Mouse (Mus musculus) Patski (cell line): ENCODE measurements at regions not wholly inside any gene's neighbourhood (a gene's known extent, or its start where the extent isn't known, plus 50 kb on each side); places are given as distances from the start of the nearest gene placed in this dataset.

ENCODE experiments used
- ATAC-seq: fragments of 100-300 bp; one replicate; pipeline ENCODE4 v1.8.0; 2021
- CTCF ChIA-PET: fragments of 350-600 bp; sonication (Branson Sonifier 250); formaldehyde crosslinking; loops from one replicate; lab custom pipeline; 2022; ENCODE audit warnings: inconsistent platforms; lab: Charles Lee
- POLR2A ChIA-PET: fragments of 350-600 bp; sonication (Branson Sonifier 250); formaldehyde crosslinking; loops from one replicate; lab custom pipeline; 2022; ENCODE audit warnings: antibody characterized with exemption, inconsistent platforms; lab: Charles Lee
- DNase-seq: peaks from one replicate; pipeline ENCODE4 v3.0.0-alpha.2; 2011; ENCODE audit warnings: low read depth, low spot score
- H3K27me3 ChIP-seq: fragments of 371-371 bp; one replicate; pipeline ENCODE4 v1.5.1; 2021
- CTCF ChIP-seq: fragments of 100-300 bp; IDR thresholded peaks from one replicate; pipeline ENCODE4 v1.5.1; 2021
- in situ Hi-C: fragments of 300-500 bp; cut with MboI; formaldehyde crosslinking; loops from 3 replicates; pipeline ENCODE4 v1.11.1; 2018; ENCODE audit warnings: low pct_unique_long_range_greater_than_20kb, mixed read lengths

DNA sequence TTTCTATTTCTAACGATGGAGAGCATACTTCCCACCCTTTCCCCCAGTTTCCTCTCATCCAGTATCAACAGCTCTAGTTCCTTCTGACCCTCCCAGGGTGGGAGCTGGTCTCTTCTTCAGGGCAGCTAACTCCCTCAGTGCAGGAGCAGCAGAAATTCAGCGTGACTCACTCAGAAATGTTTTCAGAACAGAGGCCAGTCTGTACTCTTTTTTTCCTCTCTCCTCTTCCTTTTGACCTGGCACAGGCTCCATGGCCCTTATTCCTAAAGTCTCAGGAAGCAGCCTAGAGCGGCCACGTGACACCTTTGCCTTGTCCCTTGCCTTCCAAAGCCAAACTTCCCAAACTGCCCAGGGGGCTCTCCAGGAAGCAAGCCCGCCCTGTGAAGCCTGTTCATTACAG lies 55.4 kb downstream of the Pja1 start:
- no peak for TF ChIP-seq CTCF
- ATAC-seq = no peak
- ChIA-PET CTCF (interaction anchor here (1.2 kb wide), 1 partner anchor 107 kb away, joined by 3 read pairs; no protein-coding TSS in a partner anchor), POLR2A (interaction anchor here (1.1 kb wide), 1 partner anchor 279 kb away, joined by 7 read pairs; no protein-coding TSS in a partner anchor)
- in situ Hi-C loops = loop anchor here (25.0 kb wide), 1 partner anchor 278 kb away; the partner anchor contains the start of gene Efnb1
- DNase-seq = no peak
- no peaks in the 10 kb centered on the region for H3K27me3 ChIP-seq

DNA sequence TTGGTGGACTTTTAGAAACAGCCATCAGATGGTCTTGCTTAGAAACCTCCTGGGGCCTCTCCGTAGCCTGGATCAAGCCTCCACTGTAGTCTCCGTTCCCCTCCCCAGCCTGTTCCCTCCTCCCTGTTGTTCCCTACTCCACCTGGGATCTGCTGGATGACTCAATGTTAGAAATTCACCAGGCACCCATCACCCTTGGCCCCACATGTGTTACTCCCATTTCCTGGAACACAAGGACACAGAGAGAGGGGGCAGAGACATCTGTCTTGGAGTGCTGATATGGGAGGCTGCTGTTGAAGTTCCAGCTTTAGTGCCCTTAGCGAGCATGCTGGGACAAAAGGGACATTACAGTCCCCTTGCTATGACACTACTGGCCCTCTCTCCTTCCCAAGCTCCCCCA lies 60.1 kb downstream of the Pja1 start:
- DNase-seq (no peak), ATAC-seq (no peak)
- in situ Hi-C loops = loop anchor here (25.0 kb wide), 1 partner anchor 274 kb away; the partner anchor contains the start of gene Efnb1
- peaks cover 6% of the 10 kb centered on the region for H3K27me3 ChIP-seq
- ChIA-PET POLR2A (no interaction called here), CTCF (interaction anchor here (1.4 kb wide), 1 partner anchor 20 kb away, joined by 3 read pairs; no protein-coding TSS in a partner anchor)
- no peak for TF ChIP-seq CTCF

DNA sequence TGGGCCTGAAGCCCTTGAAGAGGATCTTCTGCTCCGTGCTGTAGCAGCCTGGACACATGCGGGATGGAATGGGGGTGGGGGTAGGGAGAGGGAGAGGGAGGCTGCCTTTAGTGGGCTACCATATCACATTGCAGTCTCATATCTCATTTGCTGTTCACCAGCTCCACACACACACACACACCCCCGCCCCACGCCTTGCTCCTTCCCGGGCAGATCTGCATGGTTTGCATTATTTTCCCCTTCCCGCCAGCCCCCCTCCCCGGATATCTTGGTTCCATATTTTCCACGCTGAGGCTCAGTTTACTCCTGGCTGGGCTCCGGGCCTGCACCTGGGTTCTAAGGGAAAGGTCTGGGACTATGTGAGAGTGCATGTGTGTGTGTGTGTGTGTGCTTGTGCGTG lies 61.2 kb downstream of the Pja1 start:
- ChIA-PET CTCF (no interaction called here), POLR2A (no interaction called here)
- H3K27me3 ChIP-seq = peaks cover 6% of the 10 kb centered on the region
- no peak for ATAC-seq
- TF ChIP-seq CTCF = no peak
- no peak for DNase-seq
- in situ Hi-C loops = loop anchor here (25.0 kb wide), 1 partner anchor 273 kb away; the partner anchor contains the start of gene Efnb1

DNA sequence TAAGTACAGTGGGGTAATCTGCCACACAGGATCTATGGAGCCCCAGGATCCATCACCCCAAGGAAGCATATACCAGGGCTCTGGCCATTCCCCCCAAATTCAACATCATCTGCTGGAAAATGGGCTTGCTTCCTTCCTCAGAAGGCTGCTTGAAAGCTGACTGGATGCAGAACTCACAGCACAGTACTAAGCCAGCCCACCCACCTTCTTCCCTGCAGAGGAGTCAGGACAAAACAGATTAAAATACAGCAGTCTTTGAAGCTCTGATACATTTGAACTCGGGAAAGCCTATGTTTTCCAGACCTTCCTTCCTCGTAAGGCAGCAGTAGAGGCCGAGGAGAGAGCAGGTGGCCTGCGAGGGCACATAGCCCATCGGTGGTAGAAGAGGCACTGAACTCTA lies 61.7 kb downstream of the Pja1 start:
- H3K27me3 ChIP-seq = peaks cover 6% of the 10 kb centered on the region
- ChIA-PET CTCF (no interaction called here), POLR2A (no interaction called here)
- DNase-seq (no peak), ATAC-seq (no peak)
- in situ Hi-C loops = loop anchor here (25.0 kb wide), 1 partner anchor 272 kb away; the partner anchor contains the start of gene Efnb1
- no peak for TF ChIP-seq CTCF

DNA sequence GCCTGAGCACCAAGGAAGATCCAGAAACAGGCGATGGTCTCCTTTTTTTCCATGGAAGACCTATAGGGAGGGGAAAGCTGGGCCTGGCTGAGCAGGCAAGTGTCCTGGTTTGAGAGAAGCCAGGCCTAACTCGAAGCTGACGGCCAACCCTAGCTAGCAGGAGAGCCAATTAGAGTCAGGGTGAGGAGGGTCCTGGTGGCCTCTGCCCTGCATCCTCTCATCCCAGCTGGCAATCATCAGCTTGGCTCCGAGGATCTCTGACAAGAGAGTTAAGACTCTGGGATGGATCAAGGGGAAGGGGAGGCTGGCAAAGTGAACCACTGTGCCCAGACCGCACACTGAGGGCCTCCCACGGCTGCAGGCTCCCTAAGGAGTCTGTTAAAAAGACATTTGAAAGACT lies 62.3 kb downstream of the Pja1 start:
- POLR2A ChIA-PET = no interaction called here
- DNase-seq (no peak), ATAC-seq (no peak)
- CTCF ChIA-PET = no interaction called here
- TF ChIP-seq CTCF = no peak
- H3K27me3 ChIP-seq = peaks cover 6% of the 10 kb centered on the region
- in situ Hi-C loops = loop anchor here (25.0 kb wide), 1 partner anchor 272 kb away; the partner anchor contains the start of gene Efnb1

DNA sequence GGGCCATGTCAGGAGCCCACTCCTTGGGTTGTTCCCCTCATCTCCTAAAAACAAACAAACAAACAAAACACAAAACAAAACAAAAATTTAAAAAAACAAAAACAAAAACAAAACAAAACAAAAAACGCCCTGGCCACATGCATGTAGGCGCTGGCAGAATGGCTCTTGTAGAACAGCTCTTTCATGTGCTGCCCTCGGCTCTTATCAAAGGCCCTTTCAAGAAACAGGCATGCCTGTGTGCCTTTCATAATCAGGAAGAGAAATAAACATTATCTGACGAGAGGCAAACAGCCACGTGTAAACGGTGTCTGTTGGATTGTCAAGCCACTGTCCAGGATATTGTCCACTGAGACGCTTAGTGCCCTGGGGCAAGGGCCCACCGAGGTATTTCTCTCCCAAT lies 65.2 kb downstream of the Pja1 start:
- no peak for TF ChIP-seq CTCF
- no peak for DNase-seq
- CTCF ChIA-PET = no interaction called here
- ATAC-seq = no peak
- H3K27me3 ChIP-seq = peaks cover 7% of the 10 kb centered on the region
- in situ Hi-C loops = loop anchor here (25.0 kb wide), 1 partner anchor 269 kb away; the partner anchor contains the start of gene Efnb1
- POLR2A ChIA-PET = no interaction called here

DNA sequence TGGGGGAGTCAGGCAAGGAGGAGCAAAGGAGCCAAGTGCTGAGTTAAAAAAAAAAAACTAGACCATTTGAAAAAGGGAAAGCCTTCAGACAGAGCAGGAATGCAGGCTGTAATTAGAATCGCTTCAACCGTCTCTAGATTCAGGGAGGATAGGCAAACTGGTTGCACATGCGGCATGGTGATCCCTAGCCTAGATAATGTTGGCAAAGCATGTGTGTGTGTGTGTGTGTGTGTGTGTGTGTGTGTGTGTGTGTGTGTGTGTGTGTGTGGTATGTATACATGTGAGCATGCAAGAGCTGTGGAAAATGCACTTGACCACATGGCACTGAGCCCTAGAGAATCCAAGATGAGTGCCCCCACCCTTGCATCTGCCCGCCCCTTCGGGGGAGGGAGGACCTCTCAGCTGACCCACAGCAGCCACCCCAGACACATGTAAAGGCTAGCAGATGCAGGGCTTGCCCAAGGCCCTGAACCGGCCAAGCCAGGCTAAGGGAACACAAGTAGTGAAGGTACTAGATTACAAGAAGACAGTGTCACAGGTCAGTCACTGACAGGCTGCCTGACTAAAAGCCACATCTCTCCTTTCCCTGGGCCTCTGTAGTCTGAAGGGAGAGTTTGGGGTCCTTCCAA lies 67.4 kb downstream of the Pja1 start:
- ChIA-PET CTCF (no interaction called here), POLR2A (interaction anchor here (0.6 kb wide), 1 partner anchor 55 kb away, joined by 3 read pairs; no protein-coding TSS in a partner anchor)
- DNase-seq (no peak), ATAC-seq (no peak)
- peaks cover 11% of the 10 kb centered on the region for H3K27me3 ChIP-seq
- TF ChIP-seq CTCF = no peak
- in situ Hi-C loops = loop anchor here (25.0 kb wide), 1 partner anchor 266 kb away; the partner anchor contains the start of gene Efnb1

DNA sequence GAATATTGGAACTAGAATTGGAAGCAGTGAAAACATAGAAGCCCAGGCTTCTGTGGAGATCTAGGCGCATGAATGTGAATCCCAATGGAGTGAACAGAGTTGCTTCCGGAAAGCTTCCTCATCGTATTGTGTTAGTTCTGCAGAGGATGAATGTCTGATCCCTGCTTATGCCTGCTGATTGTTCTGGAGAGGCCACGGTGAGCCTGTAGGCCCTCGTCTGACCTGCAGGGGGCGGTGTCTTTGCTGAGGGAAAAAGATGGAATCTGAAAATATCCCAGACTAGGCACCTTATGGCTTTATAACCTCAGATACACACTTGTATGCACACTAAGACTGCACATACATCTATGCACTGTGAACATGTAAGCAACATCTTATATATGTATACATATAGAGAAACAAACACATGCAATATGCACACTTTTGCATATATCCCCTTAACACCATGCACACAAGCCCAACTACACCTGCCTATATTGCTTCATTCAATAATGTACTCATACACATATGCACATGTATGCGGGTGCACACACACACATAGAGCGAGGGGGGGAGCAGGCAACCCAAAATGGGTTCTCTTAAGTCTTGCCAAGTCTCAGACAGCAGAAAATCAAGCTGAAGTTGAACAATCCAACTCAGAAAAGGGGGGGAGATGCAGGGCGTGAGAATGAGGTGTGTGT lies 68.1 kb downstream of the Pja1 start:
- in situ Hi-C loops = loop anchor here (25.0 kb wide), 1 partner anchor 266 kb away; the partner anchor contains the start of gene Efnb1
- ATAC-seq (no peak), DNase-seq (no peak)
- H3K27me3 ChIP-seq = peaks cover 15% of the 10 kb centered on the region
- ChIA-PET CTCF (no interaction called here), POLR2A (interaction anchor here (0.6 kb wide), 1 partner anchor 55 kb away, joined by 3 read pairs; no protein-coding TSS in a partner anchor)
- no peak for TF ChIP-seq CTCF

DNA sequence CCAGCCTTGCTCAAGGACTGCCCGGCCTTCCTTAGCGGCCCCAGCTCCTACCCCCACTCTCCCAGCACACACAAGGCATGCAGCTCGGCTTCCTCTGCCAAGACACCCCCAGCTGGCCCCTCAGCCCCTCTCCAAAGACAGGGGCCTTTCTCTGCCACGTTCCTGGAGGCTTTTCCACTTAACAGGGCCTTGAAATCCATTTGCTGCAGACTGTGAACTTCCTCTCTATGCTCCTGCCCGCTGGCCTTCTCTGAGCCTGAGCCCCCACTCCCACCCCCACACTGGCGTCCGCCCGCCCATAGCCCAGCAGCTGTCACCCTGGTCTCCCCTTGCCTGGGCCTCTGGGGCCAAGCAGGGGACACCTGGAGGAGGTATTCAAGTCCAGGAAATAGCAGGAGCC lies 73.7 kb downstream of the Pja1 start:
- in situ Hi-C loops = no loop called here
- POLR2A ChIA-PET = interaction anchor here (0.5 to 0.6 kb wide), 2 partner anchors 34 to 84 kb away, joined by 3 read pairs; no protein-coding TSS in a partner anchor
- no peak for ATAC-seq
- DNase-seq = no peak
- H3K27me3 ChIP-seq = peaks cover 14% of the 10 kb centered on the region
- TF ChIP-seq CTCF = no peak
- CTCF ChIA-PET = no interaction called here

DNA sequence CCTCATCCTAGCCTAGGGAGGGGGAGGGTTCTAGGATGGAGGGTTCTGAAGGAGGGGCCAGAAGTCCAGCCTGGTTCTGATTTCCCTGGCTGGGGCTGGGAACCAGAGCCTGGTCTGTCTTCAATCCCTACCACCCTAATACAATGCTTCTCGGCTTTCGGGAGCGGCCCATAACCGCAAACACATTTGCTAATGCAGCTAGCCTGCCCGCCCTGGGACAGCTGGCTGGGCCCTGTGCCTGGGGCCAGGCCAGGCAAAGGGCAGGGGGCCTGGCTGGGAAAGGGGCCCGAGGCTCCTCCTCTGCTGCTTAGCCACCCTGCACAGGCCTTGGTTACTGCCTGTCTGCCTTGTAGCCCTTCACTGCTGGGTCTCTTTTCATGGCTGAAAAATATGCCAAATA lies 74.9 kb downstream of the Pja1 start:
- POLR2A ChIA-PET = no interaction called here
- TF ChIP-seq CTCF = no peak
- CTCF ChIA-PET = no interaction called here
- in situ Hi-C loops = no loop called here
- ATAC-seq (no peak), DNase-seq (no peak)
- H3K27me3 ChIP-seq = peaks cover 14% of the 10 kb centered on the region

DNA sequence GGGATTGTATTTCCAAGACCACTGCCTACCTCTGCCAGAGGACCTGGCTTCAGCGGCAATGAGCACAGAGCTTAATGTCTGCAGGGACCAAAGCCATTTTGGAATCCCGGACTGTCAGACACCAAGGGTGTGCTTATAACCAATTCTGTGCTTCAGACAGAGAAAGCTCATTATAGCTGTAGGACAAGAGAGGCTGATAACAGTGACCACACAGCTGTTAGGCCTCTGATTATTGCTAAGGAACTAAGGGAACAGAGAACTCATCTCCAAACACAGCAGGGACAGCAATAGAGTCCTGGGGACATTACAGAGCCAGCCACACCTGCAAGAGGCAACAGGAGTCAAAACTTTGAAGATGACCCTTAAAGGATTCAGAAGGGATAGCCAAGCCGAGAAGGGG lies 76.0 kb downstream of the Pja1 start:
- in situ Hi-C loops = no loop called here
- DNase-seq (no peak), ATAC-seq (no peak)
- H3K27me3 ChIP-seq = peaks cover 10% of the 10 kb centered on the region
- CTCF ChIA-PET = no interaction called here
- TF ChIP-seq CTCF = no peak
- POLR2A ChIA-PET = no interaction called here
